Mouse (Mus musculus) embryonic facial prominence, embryonic 11.5 days (tissue): Measurements from ENCODE around the gene Fam149b. TPM values are rescaled to one million over a fixed set of nuclear protein-coding genes. Genes with fewer than 3 reads are reported as not detected.

ENCODE experiments used
- ATAC-seq: fragments of 200-750 bp; cut with Nextera tagmentation; replicated peaks from 2 replicates; pipeline ENCODE4 v1.8.0; 2017; ENCODE audit warnings: low read depth; ENCODE audit not compliant: insufficient number of reproducible peaks, low FRiP score, low TSS enrichment
- DNase-seq: peaks from one replicate; pipeline ENCODE4 v3.0.0-alpha.2; 2015; ENCODE audit warnings: low spot score
- H3K27ac ChIP-seq: fragments of 300-500 bp; sonication (generic); replicated peaks from 2 replicates; pipeline ENCODE4 v1.5.1; 2014; ENCODE audit warnings: mild to moderate bottlenecking, low read depth, low read length, control low read depth
- H3K27me3 ChIP-seq: fragments of 300-500 bp; sonication (generic); 2 replicates; pipeline ENCODE4 v1.6.1; 2014; ENCODE audit warnings: mild to moderate bottlenecking, low read length, moderate library complexity, mixed read lengths; ENCODE audit not compliant: control insufficient read depth, insufficient read depth
- H3K36me3 ChIP-seq: fragments of 300-500 bp; sonication (generic); replicated peaks from 2 replicates; pipeline ENCODE4 v1.6.1; 2014; ENCODE audit warnings: low read depth, mild to moderate bottlenecking, low read length, moderate library complexity, mixed read lengths; ENCODE audit not compliant: control insufficient read depth, insufficient read depth
- H3K4me1 ChIP-seq: fragments of 300-500 bp; sonication (generic); 2 replicates; pipeline ENCODE4 v1.6.1; 2014; ENCODE audit warnings: low read length, mixed read lengths; ENCODE audit not compliant: control insufficient read depth, insufficient read depth
- H3K4me2 ChIP-seq: fragments of 300-500 bp; sonication (generic); 2 replicates; pipeline ENCODE4 v1.6.1; 2014; ENCODE audit warnings: low read depth, mild to moderate bottlenecking, control low read depth, low read length, moderate library complexity
- H3K4me3 ChIP-seq: fragments of 300-500 bp; sonication (generic); 2 replicates; pipeline ENCODE4 v1.5.1; 2014; ENCODE audit warnings: low read depth, low read length, control low read depth
- H3K9ac ChIP-seq: fragments of 300-500 bp; sonication (generic); replicated peaks from 2 replicates; pipeline ENCODE4 v1.6.1; 2014; ENCODE audit warnings: mild to moderate bottlenecking, control low read depth, low read length
- H3K9me3 ChIP-seq: fragments of 300-500 bp; sonication (generic); replicated peaks from 2 replicates; pipeline ENCODE4 v1.6.1; 2016; ENCODE audit warnings: mild to moderate bottlenecking, low read length, inconsistent platforms, mixed read lengths; ENCODE audit not compliant: control insufficient read depth
- WGBS: fragments of 180-500 bp; shearing (Covaris S2); extraction: QIAGEN DNeasy Blood & Tissue Kit; methylation state at CpG from one replicate; pipeline ENCODE4 v1.1.7; 2014; 5-methylcytosine and 5-hydroxymethylcytosine counted together
- polyA plus RNA-seq: library from polyadenylated mRNA; unstranded; fragments of >200 nt; fragmentation: Nextera tagmentation; extraction: Ambion mirVana; gene quantifications from 2 replicates; pipeline ENCODE4 v1.2.1, GENCODE M21; 2014

Fam149b gene
- polyA plus RNA-seq, 1 experiment from 2014 or later, result 52.9 TPM

GRCm38 (mm10) chr14:20340149-20340548 is 7.8 kb upstream of the Fam149b start:
- ATAC-seq (no peak), DNase-seq (peak; percentile 49)
- H3K27ac ChIP-seq, result no peak overlapping the region
- no peaks in the 10 kb centered on the region for H3K9me3 ChIP-seq
- no peak overlapping the region for H3K9ac ChIP-seq
- no peak overlapping the region for H3K4me3 ChIP-seq
- H3K27me3 ChIP-seq, result no peaks in the 10 kb centered on the region
- 82% methylated on average over 8 of the region's 8 CpGs for WGBS
- H3K4me2 ChIP-seq, result no peak overlapping the region
- H3K36me3 ChIP-seq, result peaks cover 7% of the 10 kb centered on the region; the same call in 1 of the 2 replicates
- no peaks in the 10 kb centered on the region for H3K4me1 ChIP-seq

- Histone ChIP-seq H3K27ac (no peak overlapping the region), H3K36me3 (peaks cover 7% of the 10 kb centered on the region; the same call in 1 of the 2 replicates), H3K4me1 (no peaks in the 10 kb centered on the region), H3K4me3 (no peak overlapping the region), H3K4me2 (no peak overlapping the region), H3K9ac (no peak overlapping the region), H3K27me3 (no peaks in the 10 kb centered on the region), H3K9me3 (no peaks in the 10 kb centered on the region)
- no peak for ATAC-seq
- WGBS, result 79% methylated on average over 7 of the region's 7 CpGs
- no peak for DNase-seq
Measured at GRCm38 (mm10) chr14:20340866-20341265, 7.1 kb upstream of the Fam149b start.

DNA sequence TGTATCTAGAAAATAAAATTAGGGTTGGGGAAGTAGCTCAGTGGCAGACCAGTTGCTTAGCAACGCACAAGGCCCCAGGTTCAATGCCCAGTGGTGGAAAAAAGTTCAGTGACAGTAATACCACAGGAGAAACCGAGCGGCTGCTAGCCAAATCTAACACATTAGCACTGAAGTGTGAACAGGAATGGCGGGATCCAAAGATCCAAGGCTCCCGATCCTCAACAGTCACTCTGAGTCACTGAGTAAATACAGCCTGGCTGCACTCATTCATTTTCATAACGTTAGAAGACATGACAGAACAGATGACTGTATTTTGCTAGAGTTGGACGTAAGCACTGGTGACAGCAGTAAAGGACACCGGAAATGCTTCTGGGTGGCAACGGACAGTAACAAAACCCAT is 2.1 kb upstream of the Fam149b start:
- H3K9me3 ChIP-seq, result no peaks in the 10 kb centered on the region
- H3K27me3 ChIP-seq, result no peaks in the 10 kb centered on the region
- H3K27ac ChIP-seq, result no peak overlapping the region
- WGBS, result 92% methylated on average over 9 of the region's 9 CpGs
- H3K9ac ChIP-seq, result no peak overlapping the region
- H3K4me1 ChIP-seq, result no peaks in the 10 kb centered on the region
- no peak overlapping the region for H3K4me2 ChIP-seq
- no peaks in the 10 kb centered on the region; the same call in 1 of the 2 replicates for H3K36me3 ChIP-seq
- ATAC-seq (no peak), DNase-seq (no peak)
- H3K4me3 ChIP-seq, result no peak overlapping the region

- Histone ChIP-seq H3K9me3 (no peaks in the 10 kb centered on the region), H3K27me3 (no peaks in the 10 kb centered on the region), H3K4me3 (peak overlapping the region; percentile 71), H3K36me3 (no peaks in the 10 kb centered on the region; the same call in 1 of the 2 replicates), H3K9ac (peak overlapping the region; percentile 93), H3K27ac (no peak overlapping the region), H3K4me2 (peak overlapping the region; percentile 50), H3K4me1 (no peaks in the 10 kb centered on the region)
- WGBS, result 4% methylated on average over 15 of the region's 15 CpGs
- DNase-seq (no peak), ATAC-seq (peak; percentile 9; the same call in 1 of the 2 replicates)
Measured at GRCm38 (mm10) chr14:20347441-20347990, 446 bp upstream of the Fam149b start.

GRCm38 (mm10) chr14:20363230-20363629 is 15.3 kb downstream of the Fam149b start:
- H3K4me2 ChIP-seq, result no peak overlapping the region
- H3K9me3 ChIP-seq, result no peaks in the 10 kb centered on the region
- H3K4me1 ChIP-seq, result no peaks in the 10 kb centered on the region
- H3K9ac ChIP-seq, result no peak overlapping the region
- no peak overlapping the region for H3K4me3 ChIP-seq
- no peak for ATAC-seq
- WGBS, result 98% methylated on average over 4 of the region's 4 CpGs
- DNase-seq, result no peak
- peaks cover 5% of the 10 kb centered on the region for H3K36me3 ChIP-seq
- no peaks in the 10 kb centered on the region for H3K27me3 ChIP-seq
- no peak overlapping the region for H3K27ac ChIP-seq

- H3K36me3 ChIP-seq, result peaks cover 2% of the 10 kb centered on the region; the same call in 1 of the 2 replicates
- ATAC-seq, result no peak
- no peaks in the 10 kb centered on the region for H3K4me1 ChIP-seq
- no peaks in the 10 kb centered on the region for H3K27me3 ChIP-seq
- WGBS, result 96% methylated on average over 3 of the region's 3 CpGs
- H3K4me3 ChIP-seq, result no peak overlapping the region
- H3K9ac ChIP-seq, result no peak overlapping the region
- no peak overlapping the region for H3K27ac ChIP-seq
- H3K4me2 ChIP-seq, result no peak overlapping the region
- DNase-seq, result no peak
- H3K9me3 ChIP-seq, result no peaks in the 10 kb centered on the region
Measured at GRCm38 (mm10) chr14:20368271-20368670, 20.3 kb downstream of the Fam149b start.

DNA sequence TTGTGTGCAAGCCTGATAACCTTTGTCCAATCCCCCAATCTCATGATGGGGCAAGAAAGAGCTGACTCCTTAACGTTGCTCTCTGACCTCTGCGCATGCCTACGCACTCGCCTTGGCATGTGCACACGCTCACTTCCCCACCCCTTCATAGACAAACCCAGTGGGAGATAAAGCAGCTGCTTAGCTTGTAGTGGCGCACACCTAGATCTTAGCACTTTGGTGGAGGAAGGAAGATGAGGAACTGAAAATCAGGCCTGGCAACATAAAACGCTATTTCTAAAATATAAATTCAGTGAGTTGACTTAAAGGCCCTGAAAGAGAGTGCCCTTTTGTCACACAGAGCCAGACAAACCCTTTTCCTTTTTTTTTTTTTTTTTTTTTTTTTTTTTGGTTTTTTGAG is 22.8 kb downstream of the Fam149b start:
- Histone ChIP-seq H3K27ac (no peak overlapping the region), H3K9me3 (no peaks in the 10 kb centered on the region), H3K4me1 (no peaks in the 10 kb centered on the region), H3K36me3 (no peaks in the 10 kb centered on the region), H3K4me2 (no peak overlapping the region), H3K4me3 (no peak overlapping the region), H3K9ac (no peak overlapping the region), H3K27me3 (no peaks in the 10 kb centered on the region)
- ATAC-seq, result no peak
- DNase-seq, result no peak
- WGBS, result 87% methylated on average over 7 of the region's 7 CpGs

GRCm38 (mm10) chr14:20371854-20372253 is 23.9 kb downstream of the Fam149b start:
- Histone ChIP-seq H3K4me3 (no peak overlapping the region), H3K9me3 (no peaks in the 10 kb centered on the region), H3K4me2 (no peak overlapping the region), H3K27ac (no peak overlapping the region), H3K4me1 (no peaks in the 10 kb centered on the region), H3K9ac (no peak overlapping the region), H3K27me3 (no peaks in the 10 kb centered on the region), H3K36me3 (peaks cover under 1% of the 10 kb centered on the region; the same call in 1 of the 2 replicates)
- no peak for ATAC-seq
- no peak for DNase-seq
- 91% methylated on average over 1 of the region's 1 CpGs for WGBS
